1 mouse cellular context compared by ENCODE assay signal in the genomic region with DNA sequence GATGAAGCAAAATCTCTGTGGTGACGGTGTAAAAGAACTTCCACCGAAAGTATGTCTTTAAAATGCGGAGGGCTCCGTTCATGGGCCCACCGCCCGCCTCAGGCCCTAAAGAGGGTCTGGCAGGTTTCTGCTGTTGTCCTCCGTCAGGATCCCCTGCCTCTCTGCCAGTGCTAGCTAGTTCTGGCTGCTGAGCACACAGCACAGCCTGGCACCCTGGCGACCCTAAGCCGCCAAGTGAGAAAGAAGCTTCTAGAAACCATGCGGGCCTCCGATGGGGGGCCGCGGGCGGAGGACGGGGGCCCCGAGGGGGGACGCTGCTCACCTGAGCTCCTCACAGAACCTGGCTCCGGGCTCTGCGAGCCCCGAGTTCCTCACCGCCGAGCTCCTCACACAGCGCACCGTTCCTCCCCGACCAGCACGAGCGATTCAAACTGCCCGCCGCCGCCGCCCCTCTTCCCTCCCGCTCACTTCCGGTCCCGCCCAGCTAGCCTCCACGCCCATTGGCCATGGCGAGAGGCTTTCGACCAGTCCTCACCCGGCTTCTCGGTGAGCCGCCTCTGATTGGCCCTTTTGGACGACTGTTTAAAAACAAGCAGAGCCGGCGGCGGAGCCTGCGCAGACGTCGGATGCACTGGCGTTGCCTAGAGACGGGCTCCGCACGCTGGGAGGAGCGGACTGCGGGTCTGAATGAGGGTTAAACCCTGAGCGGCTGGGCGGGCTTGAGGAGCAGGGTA.
TF ChIP-seq lines count a peak whose summit lies in the region.

A gene (minus strand): TSS at position 433 of the 734 bp plus-strand sequence.

TF ChIP-seq in MEL, 35 proteins besides CTCF, POLR2A, EP300 and RAD21 (continued from another document):
- TF ChIP-seq POLR2AphosphoS5 (IDR thresholded peaks at IDR 0.05; ENCODE audit: borderline replicate concordance, low read depth, low read length): no peak
- 0 out of 2 replicates have a peak, but pooled peaks have one; percentile 14 for TF ChIP-seq MYB (IDR thresholded peaks at IDR 0.05; ENCODE audit: low read depth, low read length)
